Mouse (Mus musculus) megakaryocyte, embryonic 14.5 days (primary cell): ENCODE data around the gene Fam206a.

Source experiments
- FLI1 ChIP-seq: IDR thresholded peaks from 2 replicates; pipeline ENCODE4 v1.6.1; 2012; ENCODE audit warnings: low read length, inconsistent platforms, mixed read lengths
- GATA1 ChIP-seq: IDR thresholded peaks from 3 replicates; pipeline ENCODE4 v1.6.1; 2012; ENCODE audit warnings: mixed read lengths, low read length, inconsistent platforms, borderline replicate concordance

GRCm38 (mm10) chr4:56802669-56803150 lies 565 bp downstream of the Fam206a start:
- TF ChIP-seq GATA1 (no peak), FLI1 (no peak)
